Mouse (Mus musculus): ENCODE results near the gene Prdx6. TPM values are rescaled to one million over a fixed set of nuclear protein-coding genes. Genes with fewer than 3 reads are reported as not detected.
A peak's percentile ranks its signal among the peaks of the same experiment; 100 is the strongest.
"Not testable (repeated sequence)": the region's sequence is repeated elsewhere in the genome, so short reads cannot be mapped to it uniquely, and the experiment has no call there.

Prdx6 gene
- polyA plus RNA-seq, 2 experiments = 145 to 370 TPM

DNA sequence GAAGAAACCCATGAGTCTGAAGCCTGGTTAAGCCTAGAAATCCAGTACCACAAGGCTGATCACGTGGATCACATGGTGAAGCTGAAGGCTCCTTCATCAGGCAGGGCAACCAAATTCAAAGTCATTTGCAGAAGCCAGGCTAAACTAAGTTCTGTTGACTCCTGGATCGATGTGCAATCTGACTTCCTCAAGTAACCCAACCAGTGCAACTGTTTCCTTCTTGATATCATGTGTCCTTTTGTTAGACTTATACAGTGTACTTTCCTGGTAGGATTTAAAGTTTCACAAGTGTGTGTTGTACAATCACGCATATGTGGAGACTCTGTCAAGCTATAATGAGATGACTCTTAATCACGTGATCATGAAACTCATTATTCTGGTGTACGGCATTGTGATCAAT, 18.8 kb downstream of the Prdx6 start:
- ATAC-seq (ENCODE audit: low FRiP score, low read depth) = no peak
- no peak for DNase-seq (ENCODE audit: low spot score)
- no peak for TF ChIP-seq POLR2A (IDR thresholded peaks at IDR 0.05; ENCODE audit: borderline replicate concordance, extremely low read depth, insufficient read depth, insufficient read length)
- H3K4me2 ChIP-seq (replicated peaks; ENCODE audit: low read depth, low read length, severe bottlenecking) = no peak overlapping the region
- no peak overlapping the region for H3K9ac ChIP-seq (ENCODE audit: low read depth, low read length, severe bottlenecking)
- H3K4me1 ChIP-seq (ENCODE audit: control insufficient read depth, insufficient read depth, low read length) = peaks cover 5% of the 10 kb centered on the region; the same call in 1 of the 2 replicates
- WGBS = 90% methylated on average over 5 of the region's 5 CpGs
- H3K36me3 ChIP-seq (ENCODE audit: control insufficient read depth, insufficient read depth, low read length) = peaks cover 3% of the 10 kb centered on the region
- H3K27me3 ChIP-seq (ENCODE audit: control insufficient read depth, insufficient read depth, low read length) = no peaks in the 10 kb centered on the region
- no peaks in the 10 kb centered on the region for H3K9me3 ChIP-seq (ENCODE audit: control insufficient read depth, low read length)
- H3K27ac ChIP-seq (replicated peaks; ENCODE audit: low read depth, low read length) = no peak overlapping the region
- H3K4me3 ChIP-seq (replicated peaks; ENCODE audit: low read length) = no peak overlapping the region

DNA sequence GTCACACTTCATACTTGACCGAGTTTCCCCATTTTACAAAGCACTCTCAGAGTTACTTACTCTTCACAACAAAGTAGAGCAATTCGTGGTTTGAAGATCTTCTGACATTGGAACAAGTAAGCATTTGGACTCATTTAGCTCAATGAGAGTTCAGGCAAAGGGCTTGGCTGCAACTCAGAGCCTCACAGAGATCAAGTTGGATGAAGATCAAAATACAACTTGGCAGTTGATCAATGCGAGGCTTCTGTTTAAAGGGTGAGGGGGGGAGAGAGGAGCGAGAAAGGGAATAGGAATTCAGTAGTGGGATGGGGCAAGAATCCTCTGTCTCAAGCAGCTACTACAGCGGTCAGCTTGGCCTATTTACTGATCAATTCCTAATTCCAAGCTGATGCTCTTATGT, 26.2 kb downstream of the Prdx6 start:
- 50% methylated on average over 5 of the region's 5 CpGs for WGBS
- Histone ChIP-seq H3K9ac (ENCODE audit: low read depth, low read length, severe bottlenecking) (no peak overlapping the region), H3K27ac (replicated peaks; ENCODE audit: low read depth, low read length) (no peak overlapping the region), H3K27me3 (ENCODE audit: control insufficient read depth, insufficient read depth, low read length) (no peaks in the 10 kb centered on the region), H3K4me3 (replicated peaks; ENCODE audit: low read length) (no peak overlapping the region), H3K9me3 (ENCODE audit: control insufficient read depth, low read length) (no peaks in the 10 kb centered on the region), H3K36me3 (ENCODE audit: control insufficient read depth, insufficient read depth, low read length) (no peaks in the 10 kb centered on the region), H3K4me2 (replicated peaks; ENCODE audit: low read depth, low read length, severe bottlenecking) (no peak overlapping the region), H3K4me1 (ENCODE audit: control insufficient read depth, insufficient read depth, low read length) (no peaks in the 10 kb centered on the region)
- ATAC-seq (ENCODE audit: low FRiP score, low read depth) (peak; percentile 63; the same call in 1 of the 2 replicates), DNase-seq (ENCODE audit: low spot score) (peak; percentile 92)
- TF ChIP-seq POLR2A (IDR thresholded peaks at IDR 0.05; ENCODE audit: borderline replicate concordance, extremely low read depth, insufficient read depth, insufficient read length) = no peak

DNA sequence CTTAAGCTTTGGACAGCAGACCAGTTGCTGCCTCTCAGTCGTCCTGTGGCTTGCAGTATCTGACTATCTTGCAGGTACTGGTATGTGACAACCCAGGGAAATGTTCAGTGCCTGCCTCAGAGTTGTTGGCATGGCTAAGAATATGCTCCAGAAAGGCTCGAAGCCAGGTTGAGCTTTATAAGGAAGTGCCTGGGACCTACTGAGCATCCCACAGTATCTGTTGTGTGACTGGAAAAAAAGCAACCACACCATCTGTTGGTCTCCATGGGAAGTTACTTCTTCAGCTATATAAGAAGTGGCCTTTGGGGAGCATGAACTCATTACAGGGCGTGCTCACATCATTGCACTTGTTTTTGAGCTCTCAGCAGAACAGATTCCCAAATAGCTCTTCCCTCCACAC, 31.2 kb downstream of the Prdx6 start:
- H3K4me2 ChIP-seq (replicated peaks; ENCODE audit: low read depth, low read length, severe bottlenecking) = no peak overlapping the region
- no peak for ATAC-seq (ENCODE audit: low FRiP score, low read depth)
- no peaks in the 10 kb centered on the region for H3K9me3 ChIP-seq (ENCODE audit: control insufficient read depth, low read length)
- H3K36me3 ChIP-seq (ENCODE audit: control insufficient read depth, insufficient read depth, low read length) = no peaks in the 10 kb centered on the region
- H3K4me3 ChIP-seq (replicated peaks; ENCODE audit: low read length) = no peak overlapping the region
- H3K27ac ChIP-seq (replicated peaks; ENCODE audit: low read depth, low read length) = no peak overlapping the region
- WGBS = 71% methylated on average over 3 of the region's 3 CpGs
- no peak overlapping the region for H3K9ac ChIP-seq (ENCODE audit: low read depth, low read length, severe bottlenecking)
- no peaks in the 10 kb centered on the region for H3K27me3 ChIP-seq (ENCODE audit: control insufficient read depth, insufficient read depth, low read length)
- no peak for TF ChIP-seq POLR2A (IDR thresholded peaks at IDR 0.05; ENCODE audit: borderline replicate concordance, extremely low read depth, insufficient read depth, insufficient read length)
- DNase-seq (ENCODE audit: low spot score) = no peak
- no peaks in the 10 kb centered on the region for H3K4me1 ChIP-seq (ENCODE audit: control insufficient read depth, insufficient read depth, low read length)

DNA sequence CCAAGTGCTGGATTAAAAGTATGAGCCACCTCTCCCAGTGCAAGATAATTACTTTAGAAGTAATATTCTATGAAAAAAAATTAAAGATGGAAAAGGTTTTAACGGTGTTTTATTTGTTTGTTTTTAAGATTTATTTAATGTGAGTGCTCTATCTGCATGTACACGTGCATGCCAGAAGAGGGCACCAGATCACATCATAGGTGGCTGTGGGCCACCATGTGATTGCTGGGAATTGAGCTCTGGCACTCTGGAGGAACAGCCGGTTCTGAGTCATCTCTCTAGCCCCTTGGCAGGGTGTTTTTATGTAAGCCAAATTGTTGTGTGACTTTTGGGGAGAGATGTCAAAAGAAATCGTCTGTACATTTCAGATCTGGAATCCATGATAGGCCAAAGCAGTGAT, 36.6 kb downstream of the Prdx6 start:
- no peak overlapping the region for H3K4me2 ChIP-seq (replicated peaks; ENCODE audit: low read depth, low read length, severe bottlenecking)
- no peak for TF ChIP-seq POLR2A (IDR thresholded peaks at IDR 0.05; ENCODE audit: borderline replicate concordance, extremely low read depth, insufficient read depth, insufficient read length)
- no peak overlapping the region for H3K9ac ChIP-seq (ENCODE audit: low read depth, low read length, severe bottlenecking)
- H3K4me1 ChIP-seq (ENCODE audit: control insufficient read depth, insufficient read depth, low read length) = no peaks in the 10 kb centered on the region
- ATAC-seq (ENCODE audit: low FRiP score, low read depth) (no peak), DNase-seq (ENCODE audit: low spot score) (no peak)
- no peaks in the 10 kb centered on the region for H3K9me3 ChIP-seq (ENCODE audit: control insufficient read depth, low read length)
- H3K4me3 ChIP-seq (replicated peaks; ENCODE audit: low read length) = no peak overlapping the region
- no peaks in the 10 kb centered on the region for H3K36me3 ChIP-seq (ENCODE audit: control insufficient read depth, insufficient read depth, low read length)
- no peak overlapping the region for H3K27ac ChIP-seq (replicated peaks; ENCODE audit: low read depth, low read length)
- H3K27me3 ChIP-seq (ENCODE audit: control insufficient read depth, insufficient read depth, low read length) = no peaks in the 10 kb centered on the region
- 28% methylated on average over 4 of the region's 4 CpGs for WGBS

DNA sequence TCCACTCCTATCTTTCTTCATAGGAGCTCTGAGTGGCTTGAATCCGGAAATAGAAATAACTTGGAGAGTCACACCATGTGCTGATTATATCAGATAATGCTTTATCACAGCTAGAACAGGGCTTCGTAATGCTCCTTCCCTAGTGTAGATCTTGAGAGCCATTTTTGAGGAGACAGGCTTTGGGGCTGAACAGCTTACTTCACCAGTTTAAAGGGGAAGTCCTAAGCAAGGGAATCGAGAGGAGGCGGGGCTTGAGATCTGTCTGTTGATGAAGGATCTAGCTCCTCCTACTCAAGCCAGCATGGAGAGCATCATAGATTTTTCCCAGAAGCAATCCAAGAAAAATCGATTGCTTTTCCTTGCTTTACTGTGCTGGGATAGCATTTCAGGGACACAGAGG, 51.2 kb downstream of the Prdx6 start:
- H3K4me1 ChIP-seq (ENCODE audit: control insufficient read depth, insufficient read depth, low read length) = peaks cover 5% of the 10 kb centered on the region; the same call in 1 of the 2 replicates
- no peaks in the 10 kb centered on the region for H3K36me3 ChIP-seq (ENCODE audit: control insufficient read depth, insufficient read depth, low read length)
- TF ChIP-seq POLR2A (IDR thresholded peaks at IDR 0.05; ENCODE audit: borderline replicate concordance, extremely low read depth, insufficient read depth, insufficient read length) = no peak
- 80% methylated on average over 5 of the region's 5 CpGs for WGBS
- ATAC-seq (ENCODE audit: low FRiP score, low read depth) = no peak
- H3K4me3 ChIP-seq (replicated peaks; ENCODE audit: low read length) = no peak overlapping the region
- no peak overlapping the region for H3K27ac ChIP-seq (replicated peaks; ENCODE audit: low read depth, low read length)
- no peak overlapping the region for H3K4me2 ChIP-seq (replicated peaks; ENCODE audit: low read depth, low read length, severe bottlenecking)
- H3K27me3 ChIP-seq (ENCODE audit: control insufficient read depth, insufficient read depth, low read length) = no peaks in the 10 kb centered on the region
- no peak overlapping the region for H3K9ac ChIP-seq (ENCODE audit: low read depth, low read length, severe bottlenecking)
- no peaks in the 10 kb centered on the region for H3K9me3 ChIP-seq (ENCODE audit: control insufficient read depth, low read length)
- DNase-seq (ENCODE audit: low spot score) = no peak

DNA sequence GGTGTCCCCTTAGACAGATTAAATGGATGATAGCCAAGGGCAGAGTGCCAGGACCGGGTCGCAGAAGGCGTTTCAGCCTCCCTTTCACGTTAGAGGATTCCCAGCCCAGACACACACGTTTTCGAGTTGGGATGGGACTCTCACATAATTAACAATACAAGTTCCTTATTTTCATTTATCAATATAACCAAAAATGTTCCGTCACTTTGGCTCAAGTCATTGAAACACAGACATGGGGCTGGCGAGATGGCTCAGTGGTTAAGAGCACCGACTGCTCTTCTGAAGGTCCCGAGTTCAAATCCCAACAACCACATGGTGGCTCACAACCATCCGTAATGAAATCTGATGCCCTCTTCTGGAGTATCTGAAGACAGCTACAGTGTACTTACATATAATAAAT, 54.7 kb downstream of the Prdx6 start:
- H3K27me3 ChIP-seq (ENCODE audit: control insufficient read depth, insufficient read depth, low read length); H3K4me1 ChIP-seq (ENCODE audit: control insufficient read depth, insufficient read depth, low read length); H3K36me3 ChIP-seq (ENCODE audit: control insufficient read depth, insufficient read depth, low read length); DNase-seq (ENCODE audit: low spot score); H3K9me3 ChIP-seq (ENCODE audit: control insufficient read depth, low read length); ATAC-seq (ENCODE audit: low FRiP score, low read depth): not testable (repeated sequence)
- Histone ChIP-seq H3K4me3 (replicated peaks; ENCODE audit: low read length) (peak overlapping the region; percentile 33), H3K9ac (ENCODE audit: low read depth, low read length, severe bottlenecking) (peak overlapping the region; percentile 39; the same call in 1 of the 2 replicates), H3K4me2 (replicated peaks; ENCODE audit: low read depth, low read length, severe bottlenecking) (peak overlapping the region; percentile 51), H3K27ac (replicated peaks; ENCODE audit: low read depth, low read length) (peak overlapping the region; percentile 77)
- 42% methylated on average over 11 of the region's 11 CpGs for WGBS

Measured in limb, embryonic 14.5 days (tissue).